Mouse (Mus musculus) lung, adult 18-20 months (tissue): Measurements from ENCODE around the gene Zfp507.

ENCODE experiments used
- DNase-seq, 2 experiments: peaks; one replicate each; pipeline ENCODE4 v3.0.0; 2022; ENCODE audit warnings: mixed read lengths in 2 of 2

The Zfp507 gene

GRCm38 (mm10) chr7:35802906-35803595 is at the start of gene Zfp507:
Gene Zfp507 (minus strand): TSS chr7:35803003.
- peak; percentile 80 to 83 for DNase-seq

- DNase-seq, result peak; percentile 14 to 19
Observed at GRCm38 (mm10) chr7:35850426-35850825, 47.6 kb upstream of the Zfp507 start.

GRCm38 (mm10) chr7:35848526-35848925 is 45.7 kb upstream of the Zfp507 start:
- no peak for DNase-seq

DNA sequence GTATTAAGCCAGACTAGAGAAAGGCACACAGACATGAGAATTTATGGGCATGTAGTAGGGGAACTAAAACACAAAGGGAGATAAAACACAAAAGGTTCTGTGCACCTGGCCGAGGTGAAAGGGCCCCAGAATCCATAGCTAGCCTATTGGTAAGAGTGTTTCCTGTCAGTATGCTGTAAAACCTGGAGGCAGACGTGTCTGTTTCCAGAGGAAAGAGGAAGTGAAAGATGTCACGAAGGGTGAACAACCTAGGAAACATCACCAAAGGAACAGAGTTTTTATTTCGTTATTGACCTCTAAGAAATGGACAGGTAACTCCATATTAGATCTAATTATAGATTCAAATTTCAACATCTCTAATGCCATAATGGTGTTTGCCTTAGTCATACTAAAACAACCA is 37.7 kb upstream of the Zfp507 start:
- DNase-seq, result no peak

- peak; percentile 58 to 72 for DNase-seq
Observed at GRCm38 (mm10) chr7:35836851-35837250, 34.0 kb upstream of the Zfp507 start.

DNA sequence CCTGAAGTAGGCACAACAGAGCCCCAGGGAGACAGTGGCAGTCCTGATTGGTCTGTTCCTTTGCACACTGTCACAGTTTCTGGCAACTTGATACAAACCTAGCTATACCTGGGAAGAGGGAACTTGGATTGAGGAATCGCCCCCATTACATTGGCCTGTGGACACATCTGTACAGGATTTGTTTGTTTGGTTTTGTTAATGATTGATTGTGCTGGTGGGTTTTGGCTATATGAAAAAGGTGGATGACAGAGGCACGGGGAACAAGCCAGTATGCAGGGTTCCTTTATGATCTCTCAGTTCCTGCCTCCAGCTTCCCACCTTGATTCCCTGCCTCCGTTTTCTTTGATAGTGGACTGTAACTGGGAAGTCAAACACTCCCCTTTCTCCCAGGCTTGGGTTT is 33.6 kb upstream of the Zfp507 start:
- DNase-seq, result no peak

- DNase-seq, result no peak
Observed at GRCm38 (mm10) chr7:35830119-35830518, 27.3 kb upstream of the Zfp507 start.

DNA sequence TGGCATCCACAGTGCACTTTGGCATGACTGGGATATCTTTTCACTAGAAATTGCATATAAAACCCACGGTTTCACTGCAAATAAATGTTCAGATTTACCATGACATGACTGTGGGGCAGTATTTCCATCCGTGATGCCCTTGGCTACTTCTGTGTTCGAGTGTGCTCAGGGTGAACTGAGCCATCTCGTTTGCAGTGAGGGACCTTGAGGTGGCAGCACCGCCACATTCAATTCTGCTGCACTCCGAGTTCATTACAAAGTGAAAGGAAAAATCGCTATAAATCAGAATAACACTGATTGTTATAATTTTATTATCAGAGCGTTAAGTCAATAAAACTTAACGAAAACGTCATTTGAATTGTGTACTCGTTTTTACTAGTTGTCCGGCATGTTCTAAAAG is 21.1 kb upstream of the Zfp507 start:
- DNase-seq, result no peak

- no peak for DNase-seq
Observed at GRCm38 (mm10) chr7:35822320-35822719, 19.5 kb upstream of the Zfp507 start.

DNA sequence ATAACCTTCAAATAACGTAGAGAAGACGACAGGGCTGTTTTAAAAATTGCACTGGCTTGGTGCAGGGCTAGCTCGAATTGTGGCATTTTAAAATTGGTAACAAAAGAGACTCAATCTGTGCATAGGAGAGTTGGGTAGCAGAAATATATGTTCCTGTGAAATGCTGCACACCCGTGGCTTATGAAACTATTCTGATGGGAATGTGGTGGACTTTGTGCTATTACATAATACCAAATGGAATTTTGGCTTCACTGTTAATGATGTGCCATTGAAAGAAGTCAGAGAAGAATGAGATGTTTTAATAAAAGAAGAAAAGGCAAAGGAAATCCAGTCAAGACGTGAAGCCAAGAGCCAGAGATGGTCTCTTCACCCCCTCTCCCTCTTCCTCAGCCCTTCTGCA is 18.6 kb upstream of the Zfp507 start:
- DNase-seq, result no peak

DNA sequence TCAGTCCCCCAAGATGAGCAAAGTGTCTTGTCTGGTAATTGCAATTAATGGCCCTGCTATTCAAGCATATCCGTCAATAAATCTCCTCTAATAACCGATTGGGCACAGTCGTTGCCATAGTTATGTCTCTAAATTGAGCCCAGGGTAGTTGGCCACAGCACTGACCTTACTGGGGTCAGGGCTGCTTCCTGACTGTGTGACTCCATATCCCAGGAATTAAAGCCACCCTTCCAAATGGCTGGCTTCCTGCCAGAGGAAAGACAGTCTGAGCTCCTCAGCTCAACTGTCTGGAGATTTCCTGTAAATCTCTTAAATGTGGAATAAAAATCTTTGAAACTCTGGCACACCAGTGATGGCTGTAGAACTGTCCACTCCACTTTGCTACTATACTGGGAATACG is 16.7 kb upstream of the Zfp507 start:
- peak in 1 of 2 experiments; percentile 33 for DNase-seq

- peak in 1 of 2 experiments; percentile 15 for DNase-seq
Observed at GRCm38 (mm10) chr7:35814759-35815551, 12.2 kb upstream of the Zfp507 start.

DNA sequence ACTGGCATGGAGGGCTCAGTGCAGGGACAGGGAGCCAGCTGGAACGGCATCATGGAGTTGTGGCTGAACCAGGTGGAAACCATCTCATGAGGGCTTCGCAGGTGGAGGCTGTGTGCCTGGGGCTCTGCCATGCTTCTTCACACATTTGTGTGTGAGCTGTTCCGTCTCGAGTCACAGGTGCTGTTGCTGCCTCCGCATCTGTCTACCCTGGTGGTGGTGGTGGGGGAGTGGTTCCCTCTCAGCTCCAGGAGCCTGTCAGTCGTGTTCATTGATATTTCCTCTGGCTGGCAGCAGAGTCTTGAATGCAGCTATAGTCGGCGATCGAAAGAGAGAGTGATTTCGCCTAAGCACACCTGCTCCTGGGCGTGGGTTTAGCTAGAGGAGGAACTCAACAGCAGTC is 10.5 kb upstream of the Zfp507 start:
- DNase-seq, result no peak

- peak in 1 of 2 experiments; percentile 13 for DNase-seq
Observed at GRCm38 (mm10) chr7:35810736-35811135, 7.9 kb upstream of the Zfp507 start.

DNA sequence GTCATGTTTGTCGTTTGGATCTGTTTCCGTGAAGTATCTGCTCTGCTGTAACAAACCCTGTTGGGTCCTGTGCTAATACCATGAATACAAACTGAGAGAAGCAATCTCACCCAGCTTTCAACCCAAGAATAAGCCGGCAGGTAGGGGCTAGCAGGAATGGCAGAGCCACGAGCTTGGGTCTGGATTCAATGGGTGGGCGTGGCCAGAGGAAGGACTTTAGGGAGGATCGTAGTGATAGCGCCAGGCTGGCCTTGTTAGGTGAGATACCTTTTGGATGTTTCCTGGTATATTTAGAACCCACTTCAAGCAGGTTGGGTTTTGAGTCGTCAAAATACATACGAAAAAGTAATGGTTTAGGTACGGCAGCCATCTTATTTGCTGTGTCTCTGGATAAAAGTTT is 1.4 kb upstream of the Zfp507 start:
- DNase-seq, result no peak

- DNase-seq, result peak in 1 of 2 experiments; percentile 6
Observed at GRCm38 (mm10) chr7:35802201-35802905, 450 bp downstream of the Zfp507 start.

GRCm38 (mm10) chr7:35796123-35796522 is 6.7 kb downstream of the Zfp507 start:
- DNase-seq, result no peak

- DNase-seq, result no peak
Observed at GRCm38 (mm10) chr7:35794145-35794664, 8.6 kb downstream of the Zfp507 start.

DNA sequence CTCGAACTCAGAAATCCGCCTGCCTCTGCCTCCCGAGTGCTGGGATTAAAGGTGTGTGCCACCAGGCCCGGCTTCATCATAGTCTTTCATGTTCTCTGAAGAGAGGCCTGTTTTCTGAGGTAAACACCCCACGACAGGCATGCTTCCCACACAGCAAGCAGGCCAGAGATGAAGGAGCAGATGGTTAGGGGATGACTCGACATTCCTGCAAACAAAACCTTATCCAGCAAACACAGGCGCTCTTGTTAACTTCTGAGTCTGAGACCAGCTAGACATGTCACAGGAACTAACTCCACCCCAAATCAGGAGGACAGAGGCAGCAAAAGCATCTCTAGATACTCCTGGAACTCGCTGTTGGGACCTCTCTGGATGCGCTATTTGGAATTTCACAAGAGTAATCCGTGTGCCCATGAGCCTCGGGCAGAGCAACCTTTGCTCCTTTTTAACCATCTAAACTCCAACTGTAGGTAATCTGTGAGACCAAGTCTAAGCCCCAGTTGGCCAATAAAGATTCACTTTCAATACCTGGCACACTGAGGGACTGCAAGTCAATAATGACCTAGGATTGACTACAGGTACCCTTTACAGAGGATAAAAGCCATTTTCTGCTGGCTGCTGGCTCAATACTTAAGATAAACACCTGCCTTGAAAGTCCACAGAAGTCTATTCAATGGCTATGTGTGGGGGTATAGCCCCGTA is 10.5 kb downstream of the Zfp507 start:
- no peak for DNase-seq

DNA sequence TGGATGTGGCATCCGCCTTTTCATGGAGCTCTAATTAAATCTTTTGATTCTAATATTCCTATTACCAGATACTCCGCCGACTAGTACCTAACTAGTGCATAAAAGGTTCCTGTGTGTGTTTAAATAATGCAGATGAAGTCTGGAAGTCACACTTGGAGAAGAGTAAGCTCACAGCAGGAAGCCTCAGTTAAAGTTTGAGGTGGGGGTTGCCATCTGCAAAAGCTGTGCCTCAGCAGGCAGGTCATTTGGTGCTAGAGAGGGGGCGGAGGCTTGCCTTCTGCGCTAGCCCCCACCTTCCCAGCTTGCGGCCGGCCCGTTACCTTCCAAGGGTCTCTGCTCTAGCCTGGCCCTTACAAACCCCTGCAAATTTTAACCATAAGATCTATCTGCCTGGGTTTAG is 11.9 kb downstream of the Zfp507 start:
- DNase-seq, result no peak

DNA sequence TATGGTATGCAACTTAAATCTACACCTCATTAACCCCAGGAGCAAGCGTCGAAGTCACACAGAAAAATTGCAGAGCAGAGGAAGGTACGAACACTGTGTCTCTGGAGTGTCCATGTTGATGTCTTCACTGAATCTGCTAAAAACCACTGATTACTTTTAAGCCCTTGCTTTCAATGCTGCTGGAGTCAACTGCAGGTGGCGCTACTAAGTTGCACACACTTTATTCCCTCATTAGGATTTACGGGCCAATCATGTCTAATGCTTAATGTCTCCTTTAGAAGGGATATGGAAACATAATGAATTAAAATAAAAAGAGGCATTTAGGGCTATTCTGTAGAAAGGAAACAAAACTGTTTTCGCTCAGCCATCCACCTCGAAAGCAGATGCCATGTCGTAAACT is 12.6 kb downstream of the Zfp507 start:
- DNase-seq, result no peak

GRCm38 (mm10) chr7:35785579-35785978 is 17.2 kb downstream of the Zfp507 start:
- peak; percentile 17 to 41 for DNase-seq

DNA sequence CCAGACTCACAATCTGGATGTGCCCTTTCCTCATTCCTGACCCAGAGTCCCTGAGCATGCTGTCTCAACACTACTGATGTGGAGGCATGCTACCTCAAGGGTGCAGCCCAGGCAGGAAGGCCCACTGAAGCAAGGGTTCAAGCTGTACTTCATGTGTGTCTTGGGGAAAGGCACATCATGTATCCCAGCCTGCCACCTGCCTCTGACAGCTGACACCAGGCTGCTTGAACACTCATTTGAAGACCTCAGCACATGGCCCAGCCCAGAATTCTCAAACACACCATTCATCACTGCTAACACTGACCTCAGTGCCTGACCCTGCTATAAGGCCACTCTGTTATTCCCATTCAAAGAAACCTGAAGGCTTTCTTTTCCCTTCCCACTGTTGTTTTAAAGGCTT is 20.6 kb downstream of the Zfp507 start:
- no peak for DNase-seq
